Mouse (Mus musculus) limb, embryonic 11.5 days (tissue): ENCODE data around the gene Maml2. TPM values are rescaled to one million over a fixed set of nuclear protein-coding genes. Genes with fewer than 3 reads are reported as not detected.

Source experiments
- ATAC-seq: fragments of 200-750 bp; cut with Nextera tagmentation; 2 replicates; pipeline ENCODE4 v1.8.0; 2017; ENCODE audit warnings: low read depth; ENCODE audit not compliant: insufficient number of reproducible peaks, low FRiP score, low TSS enrichment
- DNase-seq: peaks from one replicate; pipeline ENCODE4 v3.0.0-alpha.2; 2015; ENCODE audit warnings: low spot score
- H3K27ac ChIP-seq: fragments of 300-500 bp; sonication (generic); replicated peaks from 2 replicates; pipeline ENCODE4 v1.5.1; 2014; ENCODE audit warnings: low read depth, mild to moderate bottlenecking, low read length
- H3K27me3 ChIP-seq: fragments of 300-500 bp; sonication (generic); 2 replicates; pipeline ENCODE4 v1.6.1; 2014; ENCODE audit warnings: mild to moderate bottlenecking, low read length, mixed read lengths; ENCODE audit not compliant: control insufficient read depth, insufficient read depth
- H3K36me3 ChIP-seq: fragments of 300-500 bp; sonication (generic); 2 replicates; pipeline ENCODE4 v1.6.1; 2014; ENCODE audit warnings: mild to moderate bottlenecking, low read length, moderate library complexity, mixed read lengths; ENCODE audit not compliant: control insufficient read depth, insufficient read depth
- H3K4me1 ChIP-seq: fragments of 300-500 bp; sonication (generic); 2 replicates; pipeline ENCODE4 v1.6.1; 2014; ENCODE audit warnings: low read length, mixed read lengths; ENCODE audit not compliant: control insufficient read depth, insufficient read depth
- H3K4me2 ChIP-seq: fragments of 300-500 bp; sonication (generic); 2 replicates; pipeline ENCODE4 v1.6.1; 2014; ENCODE audit warnings: low read depth, mild to moderate bottlenecking, moderate library complexity; ENCODE audit not compliant: severe bottlenecking
- H3K4me3 ChIP-seq: fragments of 300-500 bp; sonication (generic); 2 replicates; pipeline ENCODE4 v1.5.1; 2014; ENCODE audit warnings: low read depth, low read length
- H3K9ac ChIP-seq: fragments of 300-500 bp; sonication (generic); 2 replicates; pipeline ENCODE4 v1.6.1; 2014; ENCODE audit warnings: mild to moderate bottlenecking, low read length
- H3K9me3 ChIP-seq: fragments of 300-500 bp; sonication (generic); 2 replicates; pipeline ENCODE4 v1.6.1; 2016; ENCODE audit warnings: low read length; ENCODE audit not compliant: control insufficient read depth
- WGBS: fragments of 180-500 bp; shearing (Covaris S2); extraction: QIAGEN DNeasy Blood & Tissue Kit; methylation state at CpG from one replicate; pipeline ENCODE4 v1.1.7; 2014; 5-methylcytosine and 5-hydroxymethylcytosine counted together
- polyA plus RNA-seq: library from polyadenylated mRNA; unstranded; fragments of >200 nt; fragmentation: Nextera tagmentation; extraction: Ambion mirVana; gene quantifications from 2 replicates; pipeline ENCODE4 v1.2.1, GENCODE M21; 2014

The Maml2 gene
- polyA plus RNA-seq, 1 experiment from 2014 or later: 9.3 TPM

DNA sequence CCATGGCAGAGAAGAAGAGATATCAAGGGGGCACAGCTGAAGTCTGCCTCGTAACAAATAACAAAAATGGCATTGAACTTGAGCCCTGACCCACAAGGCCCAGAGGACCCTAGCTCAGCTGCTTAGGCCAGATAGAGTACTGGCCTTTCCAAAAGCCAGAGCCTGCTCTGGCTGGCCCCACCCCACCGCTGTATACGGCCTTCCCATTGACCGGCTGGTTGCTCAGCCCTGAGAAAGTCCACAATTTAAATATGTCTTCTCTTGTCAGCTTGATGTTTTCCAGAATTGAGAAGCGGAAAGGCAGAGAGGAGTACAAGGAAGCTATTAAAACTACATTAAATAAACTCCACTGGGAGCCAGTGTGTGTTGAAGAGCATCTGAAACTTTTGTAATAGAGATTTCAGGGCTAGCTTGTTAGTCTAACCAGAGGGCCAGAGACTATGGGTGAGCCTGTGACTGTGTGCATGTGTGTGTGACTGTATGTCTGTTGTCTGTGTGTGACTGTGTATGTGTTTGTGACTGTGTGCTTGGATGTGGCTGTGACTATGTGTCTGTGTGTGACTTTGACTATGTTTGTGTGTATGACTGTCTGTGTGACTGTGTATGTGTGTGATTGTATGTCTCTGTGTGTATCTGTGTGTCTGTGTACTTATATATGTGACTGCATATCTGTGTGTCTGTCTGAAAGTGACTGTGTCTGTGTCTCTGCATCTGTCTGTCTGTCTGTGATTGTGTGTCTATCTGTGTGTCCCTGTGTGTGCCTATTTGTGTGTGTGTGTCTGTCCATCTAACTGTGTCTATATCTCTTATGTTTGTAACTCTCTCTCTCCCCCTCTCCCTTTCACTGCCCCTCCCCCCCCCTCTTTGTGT, 185.7 kb downstream of the Maml2 start:
- H3K27me3 ChIP-seq: no peaks in the 10 kb centered on the region
- H3K4me2 ChIP-seq: 0 out of 2 replicates have a peak overlapping the region, but pooled peaks have one; percentile 1
- peaks cover 11% of the 10 kb centered on the region; the same call in 1 of the 2 replicates for H3K4me1 ChIP-seq
- no peaks in the 10 kb centered on the region for H3K9me3 ChIP-seq
- ATAC-seq: peak; percentile 63
- WGBS: 51% methylated on average over 5 of the region's 5 CpGs
- no peak overlapping the region for H3K4me3 ChIP-seq
- H3K36me3 ChIP-seq: no peaks in the 10 kb centered on the region
- H3K9ac ChIP-seq: no peak overlapping the region
- H3K27ac ChIP-seq: peak overlapping the region; percentile 61
- DNase-seq: no peak

GRCm38 (mm10) chr9:13484267-13485240, 186.8 kb downstream of the Maml2 start:
- ATAC-seq: no peak

GRCm38 (mm10) chr9:13485914-13486313, 188.2 kb downstream of the Maml2 start:
- Histone ChIP-seq H3K4me1 (peaks cover 11% of the 10 kb centered on the region; the same call in 1 of the 2 replicates), H3K9me3 (no peaks in the 10 kb centered on the region), H3K4me3 (no peak overlapping the region), H3K4me2 (no peak overlapping the region), H3K36me3 (no peaks in the 10 kb centered on the region), H3K27me3 (no peaks in the 10 kb centered on the region), H3K27ac (no peak overlapping the region), H3K9ac (no peak overlapping the region)
- 91% methylated on average over 1 of the region's 1 CpGs for WGBS
- DNase-seq (no peak), ATAC-seq (no peak)

More at GRCm38 (mm10) chr9:13484267-13485240, 186.8 kb downstream of the Maml2 start:
- DNase-seq: no peak
- no peaks in the 10 kb centered on the region for H3K27me3 ChIP-seq
- no peaks in the 10 kb centered on the region for H3K9me3 ChIP-seq
- H3K9ac ChIP-seq: no peak overlapping the region
- WGBS: 62% methylated on average over 12 of the region's 12 CpGs
- peaks cover 11% of the 10 kb centered on the region; the same call in 1 of the 2 replicates for H3K4me1 ChIP-seq
- no peak overlapping the region for H3K4me3 ChIP-seq
- no peaks in the 10 kb centered on the region for H3K36me3 ChIP-seq
- H3K4me2 ChIP-seq: no peak overlapping the region
- no peak overlapping the region; the same call in 1 of the 2 replicates for H3K27ac ChIP-seq

GRCm38 (mm10) chr9:13491107-13491506, 193.3 kb downstream of the Maml2 start:
- Histone ChIP-seq H3K4me3 (no peak overlapping the region), H3K4me1 (no peaks in the 10 kb centered on the region), H3K9me3 (no peaks in the 10 kb centered on the region), H3K27me3 (no peaks in the 10 kb centered on the region), H3K36me3 (no peaks in the 10 kb centered on the region), H3K27ac (no peak overlapping the region), H3K4me2 (no peak overlapping the region), H3K9ac (no peak overlapping the region)
- DNase-seq (no peak), ATAC-seq (no peak)
- 73% methylated on average over 1 of the region's 1 CpGs for WGBS

- Histone ChIP-seq H3K9ac (no peak overlapping the region), H3K4me2 (no peak overlapping the region), H3K4me1 (0 out of 2 replicates have a peak, but pooled peaks cover 2% of the 10 kb centered on the region), H3K27ac (no peak overlapping the region), H3K9me3 (no peaks in the 10 kb centered on the region), H3K27me3 (no peaks in the 10 kb centered on the region), H3K36me3 (no peaks in the 10 kb centered on the region), H3K4me3 (no peak overlapping the region)
- ATAC-seq (no peak), DNase-seq (no peak)
- WGBS: 79% methylated on average over 9 of the region's 9 CpGs
These were observed 194.3 kb downstream of the Maml2 start for GRCm38 (mm10) chr9:13491854-13492620.

- H3K4me3 ChIP-seq: no peak overlapping the region
- no peak overlapping the region for H3K4me2 ChIP-seq
- DNase-seq (no peak), ATAC-seq (no peak)
- no peaks in the 10 kb centered on the region for H3K27me3 ChIP-seq
- peaks cover 2% of the 10 kb centered on the region; the same call in 1 of the 2 replicates for H3K4me1 ChIP-seq
- H3K36me3 ChIP-seq: no peaks in the 10 kb centered on the region
- H3K9ac ChIP-seq: no peak overlapping the region
- 76% methylated on average over 2 of the region's 2 CpGs for WGBS
- no peaks in the 10 kb centered on the region for H3K9me3 ChIP-seq
- no peak overlapping the region for H3K27ac ChIP-seq
These were observed 195.1 kb downstream of the Maml2 start for GRCm38 (mm10) chr9:13492807-13493206.

DNA sequence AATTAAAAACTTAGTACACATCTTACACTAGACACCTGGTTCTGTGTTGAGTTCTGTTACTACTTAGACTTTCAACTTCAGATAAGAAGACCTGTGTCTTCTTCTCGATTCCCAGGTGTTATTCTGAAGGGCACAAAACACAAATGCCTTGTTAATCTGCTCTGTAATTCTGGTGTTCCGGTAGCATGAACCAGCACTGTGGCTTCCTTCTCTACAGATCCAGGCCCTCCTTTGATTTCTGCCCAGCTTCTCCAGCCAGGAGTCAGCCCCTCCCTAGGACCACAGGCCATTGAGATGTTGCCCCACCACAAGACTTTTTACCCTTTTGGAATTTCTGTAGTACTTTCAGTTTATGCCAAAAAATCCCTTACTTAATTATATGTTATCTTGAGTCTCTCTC, 196.0 kb downstream of the Maml2 start:
- no peak overlapping the region for H3K4me3 ChIP-seq
- 91% methylated on average over 2 of the region's 2 CpGs for WGBS
- no peaks in the 10 kb centered on the region for H3K36me3 ChIP-seq
- no peak overlapping the region for H3K9ac ChIP-seq
- no peak overlapping the region for H3K27ac ChIP-seq
- H3K27me3 ChIP-seq: no peaks in the 10 kb centered on the region
- no peak overlapping the region for H3K4me2 ChIP-seq
- no peaks in the 10 kb centered on the region for H3K9me3 ChIP-seq
- DNase-seq (no peak), ATAC-seq (no peak)
- H3K4me1 ChIP-seq: peaks cover 2% of the 10 kb centered on the region; the same call in 1 of the 2 replicates
